ENCODE assay signal across 8 mouse cellular contexts in the genomic region with DNA sequence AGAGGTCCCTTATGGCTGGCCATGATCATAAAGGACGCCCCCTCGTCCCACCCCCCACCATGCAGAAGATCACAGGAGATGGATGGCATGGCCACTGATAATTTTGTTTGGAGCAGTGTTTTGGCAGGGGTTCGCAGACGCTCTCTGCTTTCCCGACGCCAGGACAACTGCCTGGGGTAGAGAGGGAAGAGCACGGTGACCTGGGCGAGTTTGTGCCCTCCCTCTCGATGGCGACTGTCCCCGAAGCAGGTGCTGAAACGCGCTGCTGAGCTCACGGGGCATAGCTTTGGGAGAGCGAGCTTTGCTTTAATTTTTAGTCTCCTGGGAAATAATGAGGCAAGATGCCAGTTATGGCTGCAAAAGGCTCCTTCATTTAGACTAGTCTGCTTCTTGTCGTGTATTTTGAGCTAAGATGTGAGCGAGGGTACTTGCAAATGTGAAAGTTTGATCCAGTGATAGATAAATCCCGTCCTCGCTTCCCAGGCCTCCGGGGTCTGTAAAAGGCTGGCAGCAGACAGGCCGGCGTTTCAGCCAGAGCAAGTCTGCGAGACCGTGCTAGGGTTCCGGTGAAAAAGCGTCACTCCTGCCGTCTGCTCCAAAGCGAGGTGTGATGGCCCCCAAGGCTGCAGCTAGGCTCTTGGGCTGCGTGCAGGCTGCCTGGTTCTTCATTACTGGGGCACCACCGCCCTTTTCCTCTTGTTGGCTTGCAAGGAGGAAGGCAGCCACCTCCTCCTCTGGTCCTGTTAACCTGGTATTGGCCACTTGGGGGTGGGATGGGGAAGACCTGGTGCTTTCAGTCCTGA. TPM values are rescaled to one million over a fixed set of nuclear protein-coding genes. Genes with fewer than 3 reads are reported as not detected.
DNase-seq lines count a peak whose midpoint lies in the region; ATAC-seq and TF ChIP-seq lines count a peak whose summit lies in the region.

No protein-coding gene starts in this region.

- peak overlapping the region; percentile 78 for H3K9ac ChIP-seq in midbrain, postnatal 0 days (replicated peaks; ENCODE audit: low read length, poor library complexity, severe bottlenecking)

- 1% methylated on average over 30 of the region's 30 CpGs for WGBS in midbrain, postnatal 0 days

- peak; percentile 36 to 44 for DNase-seq in cerebellum, postnatal 10 days
- peak; percentile 54 for DNase-seq in testis, postnatal 10 days (ENCODE audit: low spot score)
- DNase-seq in testis, postnatal 14 days (ENCODE audit: low spot score), result no peak
- DNase-seq in kidney, postnatal 14 days, result peak; percentile 13
- DNase-seq in midbrain, postnatal 0 days (ENCODE audit: low spot score), result peak; percentile 24
- DNase-seq in layer of hippocampus, postnatal 36 days, result no peak

- H3K4me1 ChIP-seq in midbrain, postnatal 0 days (ENCODE audit: insufficient read depth, low read length), result no peaks in the 10 kb centered on the region

- no peaks in the 10 kb centered on the region for H3K27me3 ChIP-seq in midbrain, postnatal 0 days (ENCODE audit: insufficient read depth, low read length)

- H3K9me3 ChIP-seq in midbrain, postnatal 0 days (ENCODE audit: low read length), result no peaks in the 10 kb centered on the region

- H3K27ac ChIP-seq in midbrain, postnatal 0 days (ENCODE audit: low read depth, low read length), result peak overlapping the region; percentile 68

- peak overlapping the region; percentile 76 for H3K4me2 ChIP-seq in midbrain, postnatal 0 days (ENCODE audit: low read depth, low read length, poor library complexity, severe bottlenecking)

- ATAC-seq in cerebellum, adult (ENCODE audit: insufficient number of reproducible peaks, low FRiP score, low TSS enrichment), result no peak
- ATAC-seq in granulocyte monocyte progenitor cell, adult 5-6 weeks (replicated peaks; ENCODE audit: poor library complexity, severe bottlenecking), result peak; percentile 64
- peak; percentile 22 for ATAC-seq in midbrain, postnatal 0 days (ENCODE audit: low FRiP score)

- H3K36me3 ChIP-seq in midbrain, postnatal 0 days (ENCODE audit: insufficient read depth, low read length), result no peaks in the 10 kb centered on the region

- peak; percentile 54 for TF ChIP-seq CTCF in midbrain, postnatal 0 days (IDR thresholded peaks at IDR 0.05)

- peak overlapping the region; percentile 68 for H3K4me3 ChIP-seq in midbrain, postnatal 0 days (ENCODE audit: low read depth, low read length)

RNA-seq across cellular contexts. Expression of gene Gng4, which starts 1.3 kb away (rescaled TPM):
- total RNA-seq in granulocyte monocyte progenitor cell, adult 5-6 weeks (2014; fragmentation: Nextera tagmentation), result not detected in 2 replicates
- total RNA-seq in granulocyte monocyte progenitor cell, adult 5-6 weeks (2017), result 1.4 TPM in 1 of 2 replicates, not detected in the other
- 178 and 187 TPM in 2 replicates for total RNA-seq in midbrain, postnatal 0 days (2014; rRNA removed)
- polyA plus RNA-seq in midbrain, postnatal 0 days (2015; fragmentation: Nextera tagmentation; extraction: Ambion mirVana), result 144 and 150 TPM in 2 replicates
- total RNA-seq in layer of hippocampus, postnatal 36 days (2021), result 10 to 100 TPM; 18.8 to 20.3 TPM

Comparison
In these comparisons a context has a peak if more than half of its experiments do, and no peak if none do; other contexts are left out.
1. DNase-seq: peak in cerebellum, postnatal 10 days (2 of 2), testis, postnatal 10 days (single experiment), kidney, postnatal 14 days (single experiment) and midbrain, postnatal 0 days (single experiment); none in testis, postnatal 14 days (single experiment) and layer of hippocampus, postnatal 36 days (0 of 2).
2. RNA of gene Gng4, which starts 1.3 kb away (total RNA-seq): 178 to 187 TPM in midbrain, postnatal 0 days and 18.8 to 20.3 TPM in layer of hippocampus, postnatal 36 days; 1.4 TPM in granulocyte monocyte progenitor cell, adult 5-6 weeks; every median in the first group is over 4 times any median in the second.